Mouse (Mus musculus) liver, embryonic 14.5 days (tissue): ENCODE results near the gene Stum. TPM values are rescaled to one million over a fixed set of nuclear protein-coding genes. Genes with fewer than 3 reads are reported as not detected.

Source experiments
- ATAC-seq: fragments of 200-750 bp; cut with Nextera tagmentation; 2 replicates; pipeline ENCODE4 v1.8.0; 2017; ENCODE audit warnings: moderate number of reproducible peaks, mild to moderate bottlenecking, moderate library complexity; ENCODE audit not compliant: insufficient read depth
- DNase-seq, 3 experiments: peaks; one replicate each; pipeline ENCODE4 v3.0.0-alpha.2; 2012 to 2013; ENCODE audit warnings: low read depth in 3 of 3, low spot score in 3 of 3
- H3K27ac ChIP-seq: fragments of 300-500 bp; sonication (generic); 2 replicates; pipeline ENCODE4 v1.5.1; 2014; ENCODE audit warnings: moderate library complexity, mild to moderate bottlenecking, control low read depth, inconsistent platforms
- H3K27me3 ChIP-seq: fragments of 300-500 bp; sonication (generic); 2 replicates; pipeline ENCODE4 v1.6.1; 2014; ENCODE audit warnings: mild to moderate bottlenecking, low read length, moderate library complexity; ENCODE audit not compliant: control insufficient read depth, insufficient read depth
- H3K36me3 ChIP-seq: fragments of 300-500 bp; sonication (generic); replicated peaks from 2 replicates; pipeline ENCODE4 v1.6.1; 2014; ENCODE audit warnings: low read depth; ENCODE audit not compliant: control insufficient read depth, insufficient read depth
- H3K4me1 ChIP-seq, 2 experiments: fragments of 200-500 bp in 1 of 2; fragments of 300-500 bp in 1 of 2; sonication (generic) in 1 of 2; replicated peaks; 2 replicates each; pipeline ENCODE4 v1.6.1; 2012 to 2014; ENCODE audit warnings: antibody characterized with exemption in 1 of 2, inconsistent platforms in 1 of 2, low read length in 1 of 2; ENCODE audit not compliant: control insufficient read depth in 2 of 2, insufficient read depth in 2 of 2
- H3K4me2 ChIP-seq: fragments of 300-500 bp; sonication (generic); 2 replicates; pipeline ENCODE4 v1.6.1; 2014; ENCODE audit warnings: low read depth, mild to moderate bottlenecking, control low read depth, moderate library complexity
- H3K4me3 ChIP-seq, 2 experiments: fragments of 200-500 bp in 1 of 2; fragments of 300-500 bp in 1 of 2; sonication (generic) in 1 of 2; 2 replicates each; pipeline ENCODE4 v1.5.1; 2012 to 2014; ENCODE audit warnings: low read depth in 2 of 2, low read length in 2 of 2, mild to moderate bottlenecking in 2 of 2, control low read depth in 1 of 2, inconsistent platforms in 1 of 2, moderate library complexity in 1 of 2; ENCODE audit not compliant: insufficient read depth in 1 of 2
- H3K9ac ChIP-seq: fragments of 300-500 bp; sonication (generic); replicated peaks from 2 replicates; pipeline ENCODE4 v1.6.1; 2014; ENCODE audit warnings: mild to moderate bottlenecking, control low read depth, moderate library complexity
- H3K9me3 ChIP-seq: fragments of 300-500 bp; sonication (generic); 2 replicates; pipeline ENCODE4 v1.6.1; 2016; ENCODE audit warnings: low read length, mixed read lengths; ENCODE audit not compliant: control insufficient read depth
- CTCF ChIP-seq: IDR thresholded peaks from 2 replicates; pipeline ENCODE4 v1.5.1; 2016; ENCODE audit warnings: antibody characterized with exemption, low read depth, control low read depth
- EP300 ChIP-seq: IDR thresholded peaks from 2 replicates; pipeline ENCODE4 v1.6.1; 2016; ENCODE audit warnings: antibody characterized with exemption, low read depth
- WGBS: fragments of 180-500 bp; shearing (Covaris S2); extraction: QIAGEN DNeasy Blood & Tissue Kit; methylation state at CpG from one replicate; pipeline ENCODE4 v1.1.7; 2014; ENCODE audit not compliant: insufficient replicate concordance; 5-methylcytosine and 5-hydroxymethylcytosine counted together
- polyA plus RNA-seq, 2 experiments: library from polyadenylated mRNA; depleted of rRNA in 1 of 2; stranded (reverse) in 1 of 2; unstranded in 1 of 2; fragments of >200 nt; fragmentation: Nextera tagmentation in 1 of 2; extraction: Ambion mirVana in 1 of 2; gene quantifications; 2 replicates each; pipeline versions ENCODE4 v1.2.1 to v1.2.3; 2012 to 2014

Stum gene
- polyA plus RNA-seq, 2 experiments: 0.04 TPM; not detected in 1

DNA sequence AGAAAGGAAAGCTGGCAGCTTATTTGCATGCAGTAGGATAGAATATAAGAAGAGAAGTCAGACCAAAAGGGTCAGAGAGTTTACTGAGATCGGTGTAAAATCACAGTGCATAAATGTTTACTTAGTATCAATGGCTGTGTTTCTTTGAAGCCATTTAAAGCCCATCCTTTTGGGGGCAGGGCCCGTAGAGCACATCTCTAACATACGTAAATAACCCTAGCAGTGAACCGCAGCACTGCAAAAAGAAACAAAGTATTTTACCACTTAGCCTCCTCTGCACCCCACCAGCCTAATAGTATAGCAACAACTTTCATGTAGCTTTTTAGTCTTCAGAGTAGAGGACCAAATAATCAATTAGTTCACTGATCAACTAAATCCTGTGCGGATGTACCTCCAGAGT lies 85.6 kb downstream of the Stum start:
- no peak overlapping the region for H3K9ac ChIP-seq
- TF ChIP-seq CTCF: no peak
- no peak for TF ChIP-seq EP300
- H3K27me3 ChIP-seq: no peaks in the 10 kb centered on the region
- H3K4me1 ChIP-seq: peaks cover 0 to under 1% of the 10 kb centered on the region in 2 experiments; a peak in 1 of 4 replicates
- WGBS: 72% methylated on average over 5 of the region's 5 CpGs
- no peak overlapping the region for H3K4me2 ChIP-seq
- no peaks in the 10 kb centered on the region for H3K36me3 ChIP-seq
- ATAC-seq (no peak), DNase-seq (no peak)
- H3K4me3 ChIP-seq: no peak overlapping the region
- no peak overlapping the region for H3K27ac ChIP-seq
- H3K9me3 ChIP-seq: no peaks in the 10 kb centered on the region

DNA sequence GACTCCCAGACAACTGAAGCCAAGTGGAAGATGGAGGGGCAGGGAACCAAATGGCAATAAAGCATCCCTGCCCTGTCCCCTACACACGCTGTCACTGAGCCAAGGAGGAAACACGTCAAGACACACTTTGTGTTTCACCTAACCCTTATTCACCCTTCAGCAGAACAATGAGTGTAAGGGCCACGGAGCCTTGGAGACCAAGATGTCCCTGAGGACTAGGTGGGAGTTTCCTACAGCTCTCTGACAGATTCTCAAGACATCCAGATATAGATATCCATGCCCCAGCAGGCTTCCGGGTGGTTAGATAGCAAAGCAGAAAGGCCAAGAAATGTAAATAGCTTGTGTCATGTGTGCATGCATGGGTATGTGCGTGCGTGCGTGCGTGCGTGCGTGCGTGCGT lies 89.4 kb downstream of the Stum start:
- H3K27ac ChIP-seq: no peak overlapping the region
- H3K4me3 ChIP-seq: no peak overlapping the region
- no peak overlapping the region for H3K4me2 ChIP-seq
- TF ChIP-seq CTCF (no peak), EP300 (no peak)
- H3K27me3 ChIP-seq: no peaks in the 10 kb centered on the region
- no peak overlapping the region for H3K9ac ChIP-seq
- ATAC-seq (no peak), DNase-seq (no peak)
- H3K4me1 ChIP-seq: peaks cover 0 to 5% of the 10 kb centered on the region in 2 experiments; a peak in 2 of 4 replicates
- no peaks in the 10 kb centered on the region for H3K9me3 ChIP-seq
- H3K36me3 ChIP-seq: no peaks in the 10 kb centered on the region
- 80% methylated on average over 12 of the region's 12 CpGs for WGBS

DNA sequence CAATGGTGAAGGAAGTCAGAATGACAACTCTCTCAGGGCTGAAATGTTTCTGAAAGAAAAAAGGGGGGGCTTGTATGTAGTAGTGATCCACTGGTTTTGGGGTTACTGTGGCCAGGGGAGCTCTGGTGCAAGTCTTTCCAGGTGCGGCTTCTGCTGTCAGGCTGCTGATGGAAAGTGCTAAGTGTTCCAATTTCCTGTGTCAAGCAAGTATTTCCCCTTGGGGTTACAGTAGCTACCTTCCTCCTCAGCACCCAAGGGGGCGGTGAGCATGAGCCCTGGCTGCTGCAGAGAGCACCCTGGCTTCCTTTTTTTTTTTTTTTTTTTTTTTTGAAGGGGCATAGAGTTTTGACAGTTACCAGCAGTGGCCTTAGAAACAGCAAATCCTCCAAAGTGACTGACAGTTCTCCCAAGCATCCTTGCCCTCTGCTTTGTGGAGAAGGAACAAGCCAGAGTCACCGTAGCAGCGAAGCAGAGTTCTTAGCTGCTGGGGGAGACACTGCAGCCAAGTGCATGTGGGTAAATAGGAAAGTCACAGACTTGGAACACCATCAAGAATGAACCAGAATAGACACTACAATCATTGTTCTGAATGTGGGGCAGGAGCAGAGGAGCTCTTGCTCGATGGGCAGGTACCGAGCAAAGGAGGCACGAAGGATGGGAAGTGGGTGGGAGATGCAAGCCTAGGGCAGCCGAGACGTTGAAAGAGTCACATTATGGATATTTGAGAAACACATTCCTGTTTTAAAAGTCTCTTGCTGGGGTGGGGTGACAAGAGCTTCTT lies 90.1 kb downstream of the Stum start:
- Histone ChIP-seq H3K4me1 (peaks cover 0 to 11% of the 10 kb centered on the region in 2 experiments; a peak in 2 of 4 replicates), H3K27ac (no peak overlapping the region), H3K9ac (no peak overlapping the region), H3K27me3 (no peaks in the 10 kb centered on the region), H3K9me3 (no peaks in the 10 kb centered on the region), H3K4me2 (no peak overlapping the region), H3K36me3 (no peaks in the 10 kb centered on the region), H3K4me3 (no peak overlapping the region)
- 67% methylated on average over 9 of the region's 9 CpGs for WGBS
- TF ChIP-seq CTCF (no peak), EP300 (no peak)
- DNase-seq: no peak
- ATAC-seq: no peak

DNA sequence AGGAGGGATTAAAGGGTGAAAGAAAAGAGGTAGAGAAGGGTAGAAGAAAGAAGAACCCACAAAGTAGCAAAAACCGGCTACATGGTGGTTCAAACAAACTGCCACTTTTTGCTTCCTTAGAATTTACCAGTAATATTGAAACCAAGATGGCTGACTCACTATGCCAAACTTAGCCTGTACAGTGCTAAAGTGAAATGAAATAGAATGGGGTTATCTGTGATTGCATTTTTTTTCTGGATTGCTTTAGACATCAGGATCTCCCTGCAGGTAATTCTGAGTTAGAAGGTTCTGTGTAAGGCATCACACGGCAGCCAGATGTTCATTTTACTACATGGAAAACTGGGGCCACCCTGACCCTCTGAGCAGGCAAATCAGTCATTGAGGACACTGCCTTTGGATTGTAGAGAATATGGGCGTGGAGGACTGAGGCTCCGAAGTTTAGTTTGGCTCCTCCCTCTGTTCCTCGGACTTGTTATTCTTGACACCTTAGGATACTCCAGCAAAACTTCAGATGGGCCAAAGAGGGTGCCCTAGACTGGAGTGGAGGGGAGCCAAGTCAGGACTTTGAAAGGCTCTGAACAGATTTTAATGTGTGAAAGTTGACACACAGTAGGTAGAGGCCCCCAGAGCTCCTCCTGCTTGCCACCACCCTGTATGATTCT lies 91.0 kb downstream of the Stum start:
- Histone ChIP-seq H3K9ac (no peak overlapping the region), H3K4me2 (no peak overlapping the region), H3K27ac (no peak overlapping the region), H3K9me3 (no peaks in the 10 kb centered on the region), H3K27me3 (no peaks in the 10 kb centered on the region), H3K4me3 (no peak overlapping the region), H3K36me3 (no peaks in the 10 kb centered on the region), H3K4me1 (peaks cover 0 to 17% of the 10 kb centered on the region in 2 experiments; a peak in 2 of 4 replicates)
- no peak for ATAC-seq
- TF ChIP-seq CTCF (no peak), EP300 (no peak)
- no peak for DNase-seq
- WGBS: 65% methylated on average over 5 of the region's 5 CpGs

DNA sequence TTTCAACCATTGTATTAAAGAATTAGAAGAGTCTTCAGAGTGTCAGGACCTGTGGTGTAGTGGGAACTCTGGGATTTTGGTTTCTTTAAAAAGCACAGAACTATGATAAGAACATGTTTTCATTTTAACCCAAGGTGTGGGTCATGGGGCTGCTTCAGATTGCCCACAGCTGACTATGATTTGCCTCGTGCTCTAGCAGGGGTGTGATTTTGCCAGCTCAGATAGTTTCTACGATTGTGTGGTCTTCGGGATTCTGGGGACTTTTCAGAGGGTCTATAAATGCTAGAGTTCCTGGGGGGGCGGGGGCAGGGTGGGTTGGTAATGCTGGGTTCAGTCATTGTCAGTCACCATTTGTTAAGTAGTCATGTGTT lies 91.7 kb downstream of the Stum start:
- 56% methylated on average over 4 of the region's 4 CpGs for WGBS
- Histone ChIP-seq H3K9ac (no peak overlapping the region), H3K9me3 (no peaks in the 10 kb centered on the region), H3K4me2 (no peak overlapping the region), H3K27me3 (no peaks in the 10 kb centered on the region), H3K36me3 (no peaks in the 10 kb centered on the region), H3K27ac (no peak overlapping the region), H3K4me3 (no peak overlapping the region), H3K4me1 (peaks cover 3 to 20% of the 10 kb centered on the region in 2 experiments; a peak in 3 of 4 replicates)
- DNase-seq (no peak), ATAC-seq (no peak)
- no peak for TF ChIP-seq CTCF
- no peak for TF ChIP-seq EP300
